ENCODE assay signal across 9 mouse cellular contexts in the genomic region with DNA sequence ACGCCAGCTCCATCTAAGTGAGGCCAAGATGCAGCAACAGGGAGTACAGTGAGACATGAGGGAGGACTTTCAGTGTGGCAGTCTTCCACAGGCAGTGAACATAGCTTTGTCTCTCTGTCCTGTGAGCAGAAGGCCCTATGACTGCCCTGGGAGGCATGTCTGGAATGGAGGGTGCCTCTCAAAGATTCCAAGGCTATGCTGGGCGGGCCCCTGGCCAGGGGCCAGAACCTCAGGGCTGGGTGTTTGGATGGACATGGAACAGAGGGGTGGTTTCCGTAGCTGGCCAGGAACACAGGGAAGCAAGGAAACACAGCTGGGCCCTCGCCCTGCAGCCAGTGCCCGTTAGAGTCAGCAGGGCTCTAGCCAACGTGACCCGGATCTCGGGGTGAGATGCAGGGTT. TPM values are rescaled to one million over a fixed set of nuclear protein-coding genes. Genes with fewer than 3 reads are reported as not detected.
DNase-seq lines count a peak whose midpoint lies in the region; ATAC-seq and TF ChIP-seq lines count a peak whose summit lies in the region.
"Had no signal": no experiment of that assay in that cellular context is flagged by ENCODE, and none has a peak within 500 bp of the region (broad histone marks: within the 10 kb centered on the region; RNA-seq: fewer than 3 reads in every experiment).

No protein-coding gene starts in this region.

- no peak overlapping the region for H3K4me3 ChIP-seq in testis, adult 2 months (ENCODE audit: control insufficient read depth, low read depth, low read length)
- no peak overlapping the region for H3K4me3 ChIP-seq in kidney, postnatal 0 days (replicated peaks; ENCODE audit: low read depth, low read length)
- H3K4me3 ChIP-seq in midbrain, embryonic 14.5 days (replicated peaks; ENCODE audit: low read depth, low read length), result no peak overlapping the region
- H3K4me3 ChIP-seq in forebrain, embryonic 11.5 days (ENCODE audit: low read depth, low read length), result no peak overlapping the region

- TF ChIP-seq POLR2A in testis, adult 2 months (IDR thresholded peaks at IDR 0.05; ENCODE audit: control insufficient read depth, low read depth, low read length), result no peak

- no peaks in the 10 kb centered on the region for H3K4me1 ChIP-seq in testis, adult 2 months (ENCODE audit: control insufficient read depth, insufficient read depth, low read length)
- H3K4me1 ChIP-seq in kidney, postnatal 0 days (replicated peaks; ENCODE audit: insufficient read depth, low read length), result peaks cover 25% of the 10 kb centered on the region
- no peaks in the 10 kb centered on the region for H3K4me1 ChIP-seq in midbrain, embryonic 14.5 days (ENCODE audit: control insufficient read depth, insufficient read depth, low read length)
- peaks cover 4% of the 10 kb centered on the region; the same call in 1 of the 2 replicates for H3K4me1 ChIP-seq in forebrain, embryonic 11.5 days (replicated peaks; ENCODE audit: control insufficient read depth, insufficient read depth, low read length)

- no peak overlapping the region for H3K4me2 ChIP-seq in kidney, postnatal 0 days (ENCODE audit: low read length)
- no peak overlapping the region for H3K4me2 ChIP-seq in midbrain, embryonic 14.5 days (ENCODE audit: low read length)
- H3K4me2 ChIP-seq in forebrain, embryonic 11.5 days (ENCODE audit: low read depth, low read length, severe bottlenecking), result no peak overlapping the region

- DNase-seq in testis, postnatal 14 days (ENCODE audit: low spot score), result no peak
- peak; percentile 78 to 86 for DNase-seq in heart, adult 18-20 months
- DNase-seq in kidney, postnatal 0 days (ENCODE audit: low spot score), result peak; percentile 44
- DNase-seq in left cerebral cortex, adult 9 months (ENCODE audit: low spot score in 2 of 2), result no peak
- DNase-seq in spleen, postnatal 14 days (ENCODE audit: low spot score in 2 of 2), result no peak
- no peak for DNase-seq in midbrain, embryonic 14.5 days
- no peak for DNase-seq in forebrain, embryonic 11.5 days (ENCODE audit: low spot score)

- no peaks in the 10 kb centered on the region for H3K27me3 ChIP-seq in testis, adult 2 months (ENCODE audit: control insufficient read depth, insufficient read depth, low read length)
- H3K27me3 ChIP-seq in kidney, postnatal 0 days (ENCODE audit: insufficient read depth, low read length), result no peaks in the 10 kb centered on the region
- H3K27me3 ChIP-seq in midbrain, embryonic 14.5 days (ENCODE audit: control insufficient read depth, insufficient read depth, low read length), result no peaks in the 10 kb centered on the region
- no peaks in the 10 kb centered on the region for H3K27me3 ChIP-seq in forebrain, embryonic 11.5 days (ENCODE audit: control insufficient read depth, insufficient read depth, low read length)

- H3K9ac ChIP-seq in kidney, postnatal 0 days (ENCODE audit: low read depth, low read length), result no peak overlapping the region
- no peak overlapping the region for H3K9ac ChIP-seq in midbrain, embryonic 14.5 days (replicated peaks; ENCODE audit: low read length)
- no peak overlapping the region for H3K9ac ChIP-seq in forebrain, embryonic 11.5 days (ENCODE audit: low read length)

- WGBS in kidney, postnatal 0 days, result 70% methylated on average over 8 of the region's 8 CpGs
- WGBS in midbrain, embryonic 14.5 days, result 93% methylated on average over 8 of the region's 8 CpGs
- WGBS in forebrain, embryonic 11.5 days, result 92% methylated on average over 8 of the region's 8 CpGs

- no peak for TF ChIP-seq CTCF in testis, adult 2 months (IDR thresholded peaks at IDR 0.05; ENCODE audit: control insufficient read depth, insufficient read depth, insufficient replicate concordance, low read depth, low read length)
- no peak for TF ChIP-seq CTCF in kidney, postnatal 0 days (IDR thresholded peaks at IDR 0.05; ENCODE audit: low read depth)

- no peaks in the 10 kb centered on the region for H3K36me3 ChIP-seq in testis, adult 2 months (ENCODE audit: control insufficient read depth, insufficient read depth, low read length)
- peaks cover 36% of the 10 kb centered on the region for H3K36me3 ChIP-seq in kidney, postnatal 0 days (ENCODE audit: insufficient read depth, low read length)
- H3K36me3 ChIP-seq in midbrain, embryonic 14.5 days (ENCODE audit: control insufficient read depth, insufficient read depth, low read length), result no peaks in the 10 kb centered on the region
- H3K36me3 ChIP-seq in forebrain, embryonic 11.5 days (ENCODE audit: control insufficient read depth, insufficient read depth, low read length), result peaks cover 2% of the 10 kb centered on the region; the same call in 1 of the 2 replicates

- ATAC-seq in kidney, postnatal 0 days (replicated peaks; ENCODE audit: low FRiP score, low read depth), result no peak
- no peak for ATAC-seq in midbrain, embryonic 14.5 days (ENCODE audit: low FRiP score, low TSS enrichment)
- no peak for ATAC-seq in forebrain, embryonic 11.5 days (replicated peaks; ENCODE audit: low FRiP score)

- peak overlapping the region; percentile 5 for H3K27ac ChIP-seq in testis, adult 2 months (ENCODE audit: control insufficient read depth, insufficient read depth, low read depth, low read length)
- H3K27ac ChIP-seq in kidney, postnatal 0 days, result no peak overlapping the region
- no peak overlapping the region for H3K27ac ChIP-seq in midbrain, embryonic 14.5 days (replicated peaks; ENCODE audit: low read depth, low read length)
- no peak overlapping the region for H3K27ac ChIP-seq in forebrain, embryonic 11.5 days (ENCODE audit: low read depth, low read length)

- H3K9me3 ChIP-seq in kidney, postnatal 0 days (replicated peaks; ENCODE audit: low read length), result no peaks in the 10 kb centered on the region
- H3K9me3 ChIP-seq in midbrain, embryonic 14.5 days (ENCODE audit: control insufficient read depth, low read length), result no peaks in the 10 kb centered on the region
- no peaks in the 10 kb centered on the region for H3K9me3 ChIP-seq in forebrain, embryonic 11.5 days (ENCODE audit: control insufficient read depth, low read length)

RNA-seq across cellular contexts. Expression of a gene that starts 6.7 kb away (rescaled TPM):
- 6.7 and 6.9 TPM in 2 replicates for polyA plus RNA-seq in testis, adult 2 months (2012; rRNA removed)
- 10 to 100 TPM; 58.1 to 60.8 TPM for total RNA-seq in heart, adult 18-20 months (2021)
- polyA plus RNA-seq in kidney, postnatal 0 days (2015; fragmentation: Nextera tagmentation; extraction: Ambion mirVana), result 10.1 and 10.3 TPM in 2 replicates
- polyA plus RNA-seq in midbrain, embryonic 14.5 days (2014; fragmentation: Nextera tagmentation; extraction: Ambion mirVana), result 0.66 and 2.7 TPM in 2 replicates
- 5.1 and 5.9 TPM in 2 replicates for polyA plus RNA-seq in forebrain, embryonic 11.5 days (2014; fragmentation: Nextera tagmentation; extraction: Ambion mirVana)

RNA-seq across cellular contexts. Expression of a gene that starts 31.8 kb away (rescaled TPM):
- polyA plus RNA-seq in testis, adult 2 months (2012; rRNA removed), result 16.5 and 17.1 TPM in 2 replicates
- total RNA-seq in heart, adult 18-20 months (2021), result 1 to 10 TPM; 4.7 to 6.4 TPM
- polyA plus RNA-seq in kidney, postnatal 0 days (2015; fragmentation: Nextera tagmentation; extraction: Ambion mirVana), result 55.1 and 61.1 TPM in 2 replicates
- polyA plus RNA-seq in midbrain, embryonic 14.5 days (2014; fragmentation: Nextera tagmentation; extraction: Ambion mirVana), result 19.9 and 21.4 TPM in 2 replicates
- polyA plus RNA-seq in forebrain, embryonic 11.5 days (2014; fragmentation: Nextera tagmentation; extraction: Ambion mirVana), result 138 and 162 TPM in 2 replicates

RNA-seq across cellular contexts. Expression of a gene that starts 43.4 kb away (rescaled TPM):
- not detected in 2 replicates for polyA plus RNA-seq in testis, adult 2 months (2012; rRNA removed)
- under 1 TPM in 1 of 2 experiments, not detected in 1; 0.69 TPM for total RNA-seq in heart, adult 18-20 months (2021)
- polyA plus RNA-seq in kidney, postnatal 0 days (2015; fragmentation: Nextera tagmentation; extraction: Ambion mirVana), result 5.6 and 6.1 TPM in 2 replicates
- polyA plus RNA-seq in midbrain, embryonic 14.5 days (2014; fragmentation: Nextera tagmentation; extraction: Ambion mirVana), result 0.34 TPM in 1 of 2 replicates, not detected in the other
- 0.60 TPM in 1 of 2 replicates, not detected in the other for polyA plus RNA-seq in forebrain, embryonic 11.5 days (2014; fragmentation: Nextera tagmentation; extraction: Ambion mirVana)
- total RNA-seq: gastrocnemius, adult 8-10 months had no signal

Comparison
In these comparisons a context has a peak if more than half of its experiments do, and no peak if none do; other contexts are left out.
1. DNase-seq: peak in heart, adult 18-20 months (2 of 2) and kidney, postnatal 0 days (single experiment); none in testis, postnatal 14 days (single experiment), left cerebral cortex, adult 9 months (0 of 2), spleen, postnatal 14 days (0 of 2), midbrain, embryonic 14.5 days (single experiment) and forebrain, embryonic 11.5 days (single experiment).